Mouse (Mus musculus): Measurements from ENCODE around the gene Prkca.

Prkca gene

DNA sequence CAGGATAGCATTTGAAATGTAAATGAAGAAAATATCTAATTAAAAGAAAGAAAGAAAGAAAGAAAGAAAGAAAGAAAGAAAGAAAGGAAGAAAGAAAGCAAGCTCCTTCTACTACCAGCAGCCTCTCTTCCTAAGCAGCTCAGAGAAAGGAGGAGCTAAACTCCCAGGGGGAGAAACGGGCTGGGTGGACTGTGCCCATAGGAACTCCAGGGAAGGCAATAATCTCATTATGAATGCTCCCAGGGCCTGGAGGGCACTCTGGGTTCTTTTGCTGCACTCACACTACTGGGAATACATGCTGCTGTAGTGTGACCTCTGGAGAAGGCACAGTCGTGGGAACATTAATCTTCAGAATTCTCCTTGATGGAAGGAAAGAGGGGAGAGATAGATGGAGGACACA, 107.5 kb downstream of the Prkca start:
- no peak for DNase-seq (ENCODE audit: low read depth, low spot score)

DNA sequence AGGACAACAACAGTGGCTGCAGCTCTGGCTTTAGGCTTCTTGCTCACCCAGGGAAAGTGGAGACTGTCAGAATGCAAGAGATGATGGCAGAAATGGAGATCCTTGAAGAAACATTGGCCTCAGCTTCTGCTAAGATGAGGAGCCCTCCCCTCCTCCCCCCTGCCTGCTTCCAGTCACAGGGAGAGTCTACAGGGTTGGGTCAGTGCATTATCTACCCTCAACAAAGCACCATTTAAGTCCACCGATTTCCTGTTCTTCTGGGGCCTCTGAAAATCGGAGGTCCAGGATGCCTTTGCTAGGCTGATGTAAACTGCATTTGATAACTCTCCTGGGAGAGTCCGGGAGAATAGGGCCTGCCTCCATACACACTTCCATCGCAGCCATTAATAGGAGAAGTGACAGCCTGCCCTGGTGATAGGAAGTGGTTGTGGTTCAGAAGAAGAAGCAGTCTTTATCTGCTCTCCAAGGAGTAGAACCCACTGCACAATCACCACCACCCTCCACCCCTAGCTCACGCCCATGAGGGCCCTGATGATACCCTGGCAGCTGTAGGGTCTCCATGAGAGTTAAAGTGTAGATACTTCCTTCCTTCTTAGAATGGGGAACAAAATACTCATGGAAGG, 108.5 kb downstream of the Prkca start:
- peak; percentile 36 for DNase-seq (ENCODE audit: low read depth, low spot score)

DNA sequence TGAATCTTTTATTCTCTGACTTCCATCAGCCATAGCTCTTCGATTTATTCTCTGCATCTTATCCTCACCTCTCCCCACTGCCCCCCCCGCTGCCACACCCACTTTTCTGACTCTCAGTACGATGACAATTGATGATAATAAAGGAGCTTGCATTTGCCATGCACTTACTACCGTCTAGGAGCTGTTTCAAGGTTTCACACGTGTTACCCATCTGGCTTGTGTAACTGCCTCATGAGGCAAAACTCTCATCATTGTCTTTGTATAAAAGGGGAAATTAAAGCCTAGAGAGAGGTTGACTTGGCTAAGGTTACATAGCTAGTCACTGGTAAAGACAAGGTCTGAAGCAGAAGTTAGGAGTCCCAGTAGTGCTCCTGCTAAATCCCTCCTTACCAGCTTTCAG, 110.7 kb downstream of the Prkca start:
- no peak for DNase-seq (ENCODE audit: low read depth, low spot score)

GRCm38 (mm10) chr11:108230101-108230500, 113.6 kb downstream of the Prkca start:
- DNase-seq (ENCODE audit: low read depth, low spot score) = no peak

GRCm38 (mm10) chr11:108229176-108229946, 114.4 kb downstream of the Prkca start:
- no peak for DNase-seq (ENCODE audit: low read depth, low spot score)

GRCm38 (mm10) chr11:108228497-108228896, 115.2 kb downstream of the Prkca start:
- no peak for DNase-seq (ENCODE audit: low read depth, low spot score)

DNA sequence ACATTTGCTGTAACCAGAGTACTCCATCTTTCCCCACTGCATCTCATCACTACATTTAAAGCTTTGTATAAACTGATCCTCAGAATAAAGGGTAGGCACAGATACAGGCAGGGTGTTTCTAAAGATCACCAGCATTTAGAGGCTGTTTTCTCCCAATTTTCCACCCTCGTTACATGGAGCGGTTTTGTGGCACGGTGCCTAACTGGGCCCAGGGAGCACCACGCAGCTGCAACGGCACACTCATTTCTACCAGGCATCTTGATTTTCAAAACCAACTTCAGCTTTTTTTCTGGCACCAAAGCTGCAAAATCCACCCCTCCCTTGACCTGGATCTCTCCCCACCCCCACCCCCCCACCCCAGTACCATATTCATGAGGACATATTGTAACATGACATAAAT, 117.5 kb downstream of the Prkca start:
- DNase-seq (ENCODE audit: low read depth, low spot score) = no peak

DNA sequence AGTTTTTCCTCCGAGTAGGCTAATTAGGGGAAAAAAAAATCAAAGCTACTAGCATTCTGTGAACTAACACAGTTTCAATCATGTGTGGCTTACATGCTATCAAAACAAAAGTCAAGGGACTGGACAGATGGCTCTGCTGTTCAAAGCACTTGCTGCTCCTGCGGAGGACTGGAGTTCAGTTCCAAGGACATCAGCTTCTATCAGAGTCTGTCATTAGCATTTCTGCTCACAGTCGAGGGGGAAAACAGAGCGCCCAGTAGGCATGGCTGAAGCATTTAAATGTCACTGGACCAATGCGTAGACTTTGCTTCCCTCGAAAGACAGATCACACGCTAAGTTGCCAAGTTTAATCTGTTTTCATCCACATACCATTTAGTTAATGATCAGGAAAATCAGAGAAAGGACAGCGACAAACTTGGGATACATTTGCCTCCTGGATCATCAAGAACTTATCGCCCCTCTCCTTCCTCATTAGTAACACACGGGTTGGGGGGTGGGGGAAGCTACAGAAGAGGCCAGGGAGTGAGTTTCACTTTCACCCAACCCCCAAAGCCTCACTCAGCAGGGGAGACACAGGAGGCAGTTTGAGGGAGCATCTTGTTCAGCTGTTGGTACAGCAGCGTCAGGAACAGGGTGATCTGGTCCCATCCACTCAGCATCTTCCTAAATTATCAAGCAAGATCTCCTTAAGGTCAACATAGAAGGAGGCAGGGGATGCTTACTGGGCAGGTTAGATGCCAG, 119.3 kb downstream of the Prkca start:
- DNase-seq (ENCODE audit: low read depth, low spot score) = peak; percentile 63

- DNase-seq (ENCODE audit: low read depth, low spot score) = no peak
These were observed 120.0 kb downstream of the Prkca start for GRCm38 (mm10) chr11:108223613-108224232.

GRCm38 (mm10) chr11:108223154-108223553, 120.6 kb downstream of the Prkca start:
- peak; percentile 64 for DNase-seq (ENCODE audit: low read depth, low spot score)

DNA sequence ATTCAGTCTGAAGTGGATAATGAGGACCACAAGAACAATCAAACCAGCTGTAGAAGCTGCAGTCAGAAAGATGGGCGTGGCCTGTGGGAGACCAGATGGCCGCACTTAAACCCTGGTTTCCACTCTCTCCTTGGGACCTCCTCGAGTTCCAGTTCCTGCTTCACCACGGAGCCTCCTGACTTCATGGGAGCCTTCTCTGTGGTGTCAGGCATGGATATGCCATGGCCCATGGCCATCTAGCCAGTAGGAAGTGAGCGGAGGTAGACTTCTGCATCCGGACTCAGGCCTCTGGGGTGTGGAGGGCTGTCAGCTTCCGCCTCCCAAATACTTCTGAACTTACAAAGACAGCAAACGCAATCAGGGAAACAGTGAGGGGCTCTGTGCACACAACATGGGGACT, 121.1 kb downstream of the Prkca start:
- peak; percentile 58 for DNase-seq (ENCODE audit: low read depth, low spot score)

GRCm38 (mm10) chr11:108222026-108222425, 121.7 kb downstream of the Prkca start:
- DNase-seq (ENCODE audit: low read depth, low spot score) = no peak

DNA sequence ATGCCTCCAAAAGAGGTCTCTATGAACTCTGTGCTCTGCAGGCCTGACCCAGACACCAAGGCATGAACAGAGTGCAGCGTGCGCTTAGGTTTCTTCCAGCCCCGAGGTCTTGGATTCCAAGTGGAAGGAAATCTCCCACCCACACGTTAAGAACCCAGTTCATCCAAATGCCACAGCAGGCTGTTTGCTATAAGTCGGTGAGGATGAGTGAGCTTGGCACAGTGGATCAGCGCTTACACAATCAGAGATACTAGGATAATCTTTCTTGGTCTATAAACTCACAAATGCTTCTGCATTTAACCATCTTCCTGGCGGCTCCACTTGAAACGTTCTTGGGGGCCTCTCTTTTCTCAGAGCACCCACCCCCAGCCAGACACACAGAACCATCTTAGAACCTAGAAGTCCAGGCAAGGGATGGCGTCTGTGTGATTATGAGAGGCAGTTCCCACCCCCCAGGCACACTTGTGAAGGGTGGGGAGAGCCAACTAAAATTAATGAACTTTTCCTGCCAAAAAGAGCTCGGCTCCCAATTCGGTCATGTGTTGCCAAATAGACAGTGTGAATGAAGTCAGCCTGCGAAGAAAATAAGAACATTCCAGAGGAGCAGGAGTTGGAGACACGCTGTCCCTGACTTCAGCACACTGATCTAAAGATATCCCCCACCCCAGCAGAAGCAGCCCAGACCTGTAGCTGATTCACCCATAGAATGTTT, 122.4 kb downstream of the Prkca start:
- DNase-seq (ENCODE audit: low read depth, low spot score) = no peak

- no peak for DNase-seq (ENCODE audit: low read depth, low spot score)
These were observed 123.1 kb downstream of the Prkca start for GRCm38 (mm10) chr11:108220605-108221004.

DNA sequence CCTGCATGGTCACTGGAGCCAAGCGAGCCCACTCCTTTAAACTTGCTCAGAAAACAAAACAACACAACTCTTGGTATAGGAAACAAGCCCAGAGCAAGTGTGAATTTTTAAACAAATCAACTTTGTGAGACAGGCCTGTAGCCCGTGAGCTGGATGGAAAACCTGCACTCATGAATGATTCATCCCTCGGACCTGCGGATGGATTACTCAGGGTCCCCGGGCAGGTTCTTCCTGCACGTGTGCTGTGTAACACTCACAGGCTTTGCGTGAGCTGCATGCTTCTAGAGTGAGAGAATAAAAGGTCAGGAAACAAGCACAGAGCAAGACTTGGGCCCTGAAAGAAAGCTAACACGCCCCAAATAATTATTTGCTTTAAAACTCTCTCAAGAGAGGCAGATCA, 126.7 kb downstream of the Prkca start:
- peak; percentile 26 for DNase-seq (ENCODE audit: low read depth, low spot score)

- peak; percentile 83 for DNase-seq (ENCODE audit: low read depth, low spot score)
These were observed 127.7 kb downstream of the Prkca start for GRCm38 (mm10) chr11:108216064-108216463.

DNA sequence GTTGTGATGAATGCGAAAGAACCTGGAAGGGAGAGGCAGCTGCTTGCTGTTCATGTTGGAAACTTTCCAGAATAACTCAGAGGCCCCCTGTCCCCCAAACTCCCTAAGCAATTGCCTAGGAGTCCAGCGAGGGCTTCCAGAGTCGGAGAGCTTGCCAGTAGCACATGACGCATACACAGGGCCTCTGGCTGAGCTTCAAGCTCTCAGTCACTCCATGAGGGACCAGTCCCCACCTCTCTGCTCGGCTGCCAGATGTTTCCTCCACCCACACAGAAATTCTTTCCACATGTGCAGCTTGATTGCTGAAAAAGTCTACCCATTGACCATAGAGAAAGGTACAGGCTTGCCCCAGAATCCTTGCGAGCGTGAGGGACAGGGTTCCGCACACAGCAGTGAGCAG, 128.3 kb downstream of the Prkca start:
- DNase-seq (ENCODE audit: low read depth, low spot score) = peak; percentile 65

GRCm38 (mm10) chr11:108214521-108215223, 129.1 kb downstream of the Prkca start:
- peak; percentile 70 for DNase-seq (ENCODE audit: low read depth, low spot score)

GRCm38 (mm10) chr11:108213783-108214182, 129.9 kb downstream of the Prkca start:
- DNase-seq (ENCODE audit: low read depth, low spot score) = peak; percentile 30

- peak; percentile 41 for DNase-seq (ENCODE audit: low read depth, low spot score)
These were observed 131.1 kb downstream of the Prkca start for GRCm38 (mm10) chr11:108212638-108213037.

GRCm38 (mm10) chr11:108212030-108212429, 131.7 kb downstream of the Prkca start:
- peak; percentile 26 for DNase-seq (ENCODE audit: low read depth, low spot score)
